Mouse (Mus musculus) hematopoietic stem cell, adult 5-6 weeks (primary cell): Measurements from ENCODE around the gene Sar1b. TPM values are rescaled to one million over a fixed set of nuclear protein-coding genes. Genes with fewer than 3 reads are reported as not detected.
"Not testable (repeated sequence)": the region's sequence is repeated elsewhere in the genome, so short reads cannot be mapped to it uniquely, and the experiment has no call there.

Experiments used
- ATAC-seq, 2 experiments: fragments of 125-278 bp in 1 of 2; replicated peaks in 1 of 2; 2 replicates each; pipeline ENCODE4 v1.8.0; 2016 to 2017; ENCODE audit warnings: inconsistent platforms in 2 of 2, mild to moderate bottlenecking in 2 of 2, moderate number of reproducible peaks in 2 of 2, low read depth in 1 of 2, moderate TSS enrichment in 1 of 2; ENCODE audit not compliant: low FRiP score in 2 of 2, poor library complexity in 2 of 2, severe bottlenecking in 2 of 2, insufficient read depth in 1 of 2, low TSS enrichment in 1 of 2
- total RNA-seq: library from RNA; stranded (forward); fragments of 172-1452, 232-1000 nt; gene quantifications from 2 replicates; pipeline ENCODE4 v1.2.3, GENCODE M21; 2017

Sar1b gene
- total RNA-seq = 35.1 and 50.3 TPM in 2 replicates

DNA sequence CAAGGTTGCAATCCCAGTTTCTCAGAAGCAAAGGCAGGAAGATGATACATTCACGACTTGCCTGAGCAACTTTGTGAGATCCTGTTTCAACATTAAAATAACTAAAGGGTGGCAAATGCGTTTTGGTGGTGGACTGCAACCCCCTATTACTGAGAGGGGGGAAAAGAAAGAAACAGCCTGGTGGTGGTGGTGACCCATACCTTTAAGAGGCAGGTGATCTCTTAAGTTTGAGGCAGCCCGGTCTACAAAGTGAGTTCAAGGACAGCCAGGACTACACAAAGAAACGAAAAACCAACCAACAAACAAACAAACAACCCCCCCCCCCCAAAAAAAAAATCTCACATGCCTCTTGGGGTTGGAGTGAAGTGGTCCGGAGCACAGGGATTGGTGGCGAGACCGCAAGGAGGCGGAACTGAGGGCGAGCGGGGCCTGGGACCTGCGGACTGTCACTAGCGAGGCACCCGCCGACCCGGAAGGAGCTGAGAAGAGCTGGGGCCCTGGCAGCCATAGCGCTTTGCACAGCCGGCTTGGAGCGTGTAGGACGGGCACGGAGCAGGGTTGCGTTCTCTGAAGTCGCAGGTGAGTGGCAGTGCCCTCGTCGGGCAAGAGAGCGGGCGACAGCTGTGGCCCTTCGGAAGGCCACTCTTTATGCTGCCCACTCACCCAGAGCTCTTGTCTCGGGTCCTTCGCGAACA, at the start of gene Sar1b, which contains the start of gene Sec24a:
TSS of gene Sar1b (plus strand) at position 475 of the 695 bp plus-strand sequence.
TSS of gene Sec24a (minus strand) at position 422 of the 695 bp plus-strand sequence.
- peak; percentile 96 to 99 for ATAC-seq

DNA sequence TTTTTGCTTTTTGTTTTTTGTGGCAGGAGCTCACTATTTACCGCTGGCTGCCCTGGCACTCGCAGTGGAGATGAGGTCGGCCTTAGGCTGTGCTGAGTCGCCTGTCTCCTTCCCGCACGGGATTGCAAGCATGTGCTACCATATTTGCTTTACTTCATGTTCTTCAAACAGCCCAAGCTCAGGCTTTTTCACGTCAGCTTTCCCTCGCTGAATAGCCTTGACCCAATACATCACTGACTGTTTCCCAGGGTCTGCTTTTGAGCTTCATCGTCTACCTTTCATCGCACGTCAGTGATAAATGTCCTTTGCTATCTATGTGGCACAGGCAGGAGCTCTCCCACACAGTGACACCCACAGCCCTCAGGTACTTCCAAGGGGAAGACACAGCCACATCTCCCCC, 42.4 kb upstream of the Sar1b start:
- ATAC-seq = no peak

- no peak for ATAC-seq
These were observed 30.6 kb upstream of the Sar1b start for GRCm38 (mm10) chr11:51732883-51733282.

DNA sequence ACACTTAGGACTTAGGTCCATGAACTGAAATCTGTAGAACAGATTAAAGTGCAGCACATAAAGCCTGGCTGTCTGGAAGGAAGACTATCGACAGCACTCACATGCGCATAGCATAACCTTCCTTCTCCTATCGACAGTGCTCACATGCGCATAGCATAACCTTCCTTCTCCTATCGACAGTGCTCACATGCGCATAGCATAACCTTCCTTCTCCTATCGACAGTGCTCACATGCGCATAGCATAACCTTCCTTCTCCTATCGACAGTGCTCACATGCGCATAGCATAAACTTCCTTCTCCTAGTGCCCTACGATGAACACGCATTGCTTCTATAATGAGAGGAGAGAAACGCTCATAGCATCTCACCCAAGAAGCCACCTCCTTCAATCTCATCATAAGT, 29.3 kb upstream of the Sar1b start:
- not testable (repeated sequence) for ATAC-seq

DNA sequence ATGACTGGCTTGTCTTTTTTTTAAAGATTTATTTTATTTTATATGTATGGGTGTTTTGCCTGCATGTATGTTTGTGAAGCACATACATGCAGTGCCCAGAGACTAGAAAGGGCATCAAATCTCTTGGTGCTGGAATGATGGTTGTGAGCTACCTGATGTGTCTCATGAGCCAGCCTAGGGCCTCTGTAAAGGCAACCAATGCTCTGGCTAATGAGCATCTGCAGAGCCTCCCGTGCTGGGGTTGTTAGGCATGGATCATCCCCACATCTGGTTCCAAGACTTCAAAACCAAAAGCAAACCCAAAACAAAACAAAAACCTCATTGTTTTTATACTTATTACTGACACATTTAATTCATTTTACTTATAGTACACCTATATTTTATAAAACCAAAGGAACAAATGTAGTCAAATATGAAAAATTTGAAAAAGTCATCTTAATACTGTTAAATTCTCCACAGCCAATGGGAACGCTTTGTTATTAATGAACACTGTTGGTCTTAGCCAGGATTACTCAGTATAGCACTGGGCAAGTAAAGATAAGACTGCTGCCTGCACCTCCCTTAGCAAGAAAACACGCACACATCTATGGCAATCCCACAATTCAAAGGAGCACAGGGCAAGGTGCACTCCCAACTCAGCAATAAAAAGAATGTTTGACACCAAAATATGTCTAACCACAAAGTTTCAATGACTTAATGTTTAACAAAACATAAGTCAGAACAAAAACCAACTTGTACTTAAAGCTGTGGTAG, 24.7 kb upstream of the Sar1b start:
- no peak for ATAC-seq

DNA sequence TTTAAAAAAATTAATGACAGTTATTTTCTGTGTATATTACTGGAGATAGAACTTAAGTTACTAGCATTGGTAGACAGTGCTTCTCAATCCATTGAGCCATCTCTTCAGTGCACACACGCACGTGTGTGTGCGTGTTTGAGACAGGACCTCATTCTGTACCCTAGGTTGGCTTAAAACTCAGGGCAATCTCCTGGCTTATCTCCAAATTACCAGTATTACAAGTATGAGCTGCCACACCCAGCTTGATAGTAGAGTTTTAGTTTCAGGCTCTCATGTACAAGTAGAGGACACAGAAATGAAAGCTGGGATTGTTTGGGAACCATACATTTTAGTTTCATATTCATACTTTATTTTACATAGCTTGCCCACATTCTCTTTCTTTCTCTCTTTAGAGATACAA, 22.8 kb upstream of the Sar1b start:
- no peak for ATAC-seq

DNA sequence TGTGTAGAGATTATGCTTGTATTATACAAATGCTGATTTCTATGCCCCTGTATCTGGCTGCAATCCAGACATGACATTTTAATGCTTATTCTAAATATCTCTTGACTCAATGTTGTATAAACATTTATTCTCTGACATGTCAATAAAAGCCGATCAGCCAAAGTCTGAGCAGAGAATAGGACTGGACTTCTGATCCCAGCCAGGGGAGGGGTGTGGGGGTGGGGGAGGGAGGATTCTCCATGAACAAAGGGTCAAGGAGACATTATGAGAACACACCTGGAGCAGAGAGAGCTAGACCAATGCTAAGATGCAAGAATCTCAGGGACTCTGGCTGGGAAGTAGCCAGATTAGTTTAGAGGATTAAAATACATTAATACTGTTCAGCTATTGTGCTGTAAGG, 17.4 kb upstream of the Sar1b start:
- no peak for ATAC-seq

DNA sequence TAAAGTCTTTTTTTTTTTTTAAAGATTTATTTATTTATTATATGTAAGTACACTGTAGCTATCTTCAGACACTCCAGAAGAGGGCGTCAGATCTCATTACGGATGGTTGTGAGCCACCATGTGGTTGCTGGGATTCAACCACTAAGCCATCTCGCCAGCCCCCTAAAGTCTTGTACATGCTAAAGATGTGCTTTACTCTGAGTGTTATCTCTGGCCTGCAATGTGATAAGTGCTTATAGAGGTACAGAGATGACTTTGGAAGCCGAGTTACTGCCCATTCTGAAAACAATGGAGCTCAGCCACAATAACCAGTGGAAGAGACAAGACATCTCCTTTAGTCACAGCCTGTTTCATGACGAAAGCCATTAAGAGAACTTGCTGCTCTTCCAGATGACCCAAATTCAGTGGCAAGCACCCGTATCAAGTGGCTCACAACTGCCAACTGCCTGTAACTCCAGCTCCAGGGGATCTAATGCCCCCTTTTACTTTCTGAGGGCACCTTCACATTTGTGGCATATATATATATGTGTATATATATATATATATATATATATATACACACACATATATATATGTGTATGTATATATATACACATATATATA, 11.8 kb upstream of the Sar1b start:
- ATAC-seq = not testable (repeated sequence)

DNA sequence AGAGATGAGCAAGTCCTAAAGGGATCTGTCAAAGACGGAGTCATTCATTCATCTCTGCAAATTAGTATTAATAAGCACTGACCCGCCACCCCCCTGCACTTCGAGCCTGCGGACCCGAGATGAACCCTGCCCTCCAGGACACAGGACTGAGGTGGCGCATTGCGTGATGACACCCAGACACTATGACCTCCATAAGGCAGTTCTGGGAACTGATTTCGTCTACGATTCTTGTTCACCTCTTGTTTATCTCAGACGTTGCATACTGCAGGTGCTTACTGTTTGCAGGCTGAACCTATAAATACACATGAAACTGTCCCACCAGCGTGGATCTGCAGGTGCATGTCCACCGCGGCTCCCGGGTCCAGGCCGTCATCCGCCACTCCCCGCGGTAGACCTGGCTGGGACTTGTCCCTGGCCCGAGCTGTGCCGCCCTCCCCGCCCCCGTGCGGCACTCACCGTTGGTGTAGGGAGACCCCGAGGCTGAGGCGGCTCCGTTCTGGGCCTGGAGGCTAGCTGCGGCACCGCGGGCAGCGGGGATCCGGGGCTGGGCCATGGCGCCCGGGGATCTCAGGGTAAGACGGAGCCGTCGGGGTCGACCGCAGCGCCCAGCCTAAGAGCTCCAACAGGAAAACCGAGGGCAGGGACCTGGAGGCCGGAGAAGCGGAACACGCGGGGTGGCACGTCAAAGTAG, 7.7 kb upstream of the Sar1b start:
- ATAC-seq = peak in 1 of 2 experiments; percentile 47; a peak in 3 of 4 replicates

DNA sequence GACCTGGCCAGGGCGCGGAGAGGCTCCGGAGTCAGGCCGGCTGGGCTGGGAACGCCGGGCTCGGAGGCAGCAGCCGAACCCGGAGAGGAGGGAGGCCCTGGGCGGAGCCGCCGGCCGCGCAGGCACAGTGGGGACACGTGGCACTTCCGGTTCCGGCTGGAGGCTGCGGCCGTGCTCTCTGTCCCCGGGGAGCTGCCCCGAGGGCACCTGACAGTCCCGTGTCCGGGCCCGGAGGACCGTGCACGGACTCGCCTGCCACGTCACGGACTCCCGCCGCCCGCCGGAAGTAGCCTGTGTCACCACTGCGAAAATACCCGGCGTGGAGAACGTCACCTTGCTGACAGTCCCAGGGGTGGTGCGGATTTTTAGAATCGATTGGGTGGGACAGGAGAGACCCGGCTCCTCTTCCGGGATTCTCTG, 7.1 kb upstream of the Sar1b start:
- peak; percentile 90 to 97 for ATAC-seq

GRCm38 (mm10) chr11:51757023-51757422, 6.5 kb upstream of the Sar1b start:
- no peak for ATAC-seq

GRCm38 (mm10) chr11:51757625-51758024, 5.9 kb upstream of the Sar1b start:
- ATAC-seq = no peak

GRCm38 (mm10) chr11:51758207-51758606, 5.3 kb upstream of the Sar1b start:
- ATAC-seq = not testable (repeated sequence)

DNA sequence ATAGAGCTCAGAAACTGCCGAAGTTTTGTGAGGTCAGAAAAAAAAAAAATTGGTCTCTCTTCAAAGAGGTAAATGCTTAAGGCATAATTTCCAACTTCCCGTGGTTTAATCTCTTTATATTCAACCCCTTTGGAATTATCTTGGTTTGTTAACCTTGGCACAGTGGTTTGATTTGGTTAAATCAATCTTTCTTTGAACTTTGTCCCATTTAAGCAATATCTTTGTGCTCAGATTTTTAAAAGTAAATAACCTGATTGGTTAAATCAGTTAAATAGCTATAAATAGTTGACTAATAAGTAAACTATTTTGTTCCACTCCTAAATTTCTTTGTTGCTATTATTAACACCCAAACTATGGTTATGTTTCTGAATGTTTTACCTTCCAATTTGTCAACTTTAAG, 4.2 kb upstream of the Sar1b start:
- no peak for ATAC-seq

DNA sequence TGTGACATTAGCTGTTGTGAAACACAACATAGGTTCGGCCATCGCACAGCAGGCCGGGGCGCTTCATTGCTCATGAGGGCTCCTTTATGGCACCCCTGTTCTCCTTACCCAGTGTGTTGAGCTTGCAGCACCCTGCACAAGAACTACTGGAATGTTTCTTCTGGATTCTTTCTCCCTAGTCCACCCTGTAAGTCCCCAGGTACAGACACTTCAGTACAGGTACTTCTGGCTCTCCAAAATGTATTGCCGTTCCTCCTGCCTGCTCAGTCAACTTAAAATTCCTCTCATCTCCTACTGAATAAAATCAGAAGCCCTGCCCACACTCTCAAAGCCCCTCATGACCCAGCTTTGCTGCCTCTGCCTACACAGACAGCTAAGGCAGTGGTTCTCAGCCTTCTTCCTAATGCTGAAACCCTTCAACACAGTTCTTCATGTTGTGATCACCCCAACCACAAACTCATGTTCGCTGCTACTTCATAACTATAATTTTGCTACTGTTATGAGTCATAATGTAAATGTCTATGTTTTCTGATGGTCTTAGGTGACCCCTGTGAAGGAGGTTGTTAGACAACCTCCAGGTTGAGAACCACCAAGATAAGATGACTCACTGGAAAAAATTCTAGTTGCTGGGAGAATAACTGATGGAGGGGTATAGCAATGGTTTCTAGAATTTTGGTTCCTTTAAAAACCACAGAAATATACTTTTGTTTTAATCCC, 3.4 kb upstream of the Sar1b start:
- ATAC-seq = no peak

- ATAC-seq = no peak
These were observed 2.2 kb upstream of the Sar1b start for GRCm38 (mm10) chr11:51761241-51761640.

DNA sequence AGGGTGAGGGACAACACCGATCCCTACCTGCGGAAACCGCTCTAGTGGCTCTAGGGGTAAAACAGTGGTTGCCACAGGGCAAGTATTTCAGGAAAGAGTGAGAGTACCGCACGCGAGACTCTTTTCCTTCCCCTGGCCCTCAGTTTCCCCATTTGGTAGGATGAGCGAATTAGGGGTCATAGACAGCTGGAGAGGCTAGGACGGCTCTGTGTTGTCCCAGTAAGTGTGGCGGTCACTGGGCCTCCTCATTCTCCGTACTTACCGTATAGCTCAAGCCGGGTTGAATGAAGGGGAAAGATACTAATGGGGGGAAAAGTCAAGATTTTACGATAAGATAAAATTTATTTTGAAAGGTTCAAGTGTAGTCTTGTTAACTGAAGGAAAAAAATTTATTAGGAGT, 468 bp downstream of the Sar1b start:
- 0 out of 4 replicates have a peak, but pooled peaks of 1 of the 2 experiments have one; percentile 10 for ATAC-seq
